Mouse (Mus musculus) layer of hippocampus, postnatal 14 days (tissue): ENCODE measurements at regions not wholly inside any gene's neighbourhood (a gene's known extent, or its start where the extent isn't known, plus 50 kb on each side); places are given as distances from the start of the nearest gene placed in this dataset.

Experiments used
- DNase-seq, 2 experiments: peaks; one replicate each; pipeline ENCODE4 v3.0.0; 2021 to 2022; ENCODE audit warnings: low spot score in 2 of 2, mixed read lengths in 1 of 2

- no peak for DNase-seq
Observed at GRCm38 (mm10) chr1:194565574-194565973, 52.4 kb upstream of the Plxna2 start.

GRCm38 (mm10) chr1:194563946-194564345, 54.1 kb upstream of the Plxna2 start:
- peak in 1 of 2 experiments; percentile 17 for DNase-seq

DNA sequence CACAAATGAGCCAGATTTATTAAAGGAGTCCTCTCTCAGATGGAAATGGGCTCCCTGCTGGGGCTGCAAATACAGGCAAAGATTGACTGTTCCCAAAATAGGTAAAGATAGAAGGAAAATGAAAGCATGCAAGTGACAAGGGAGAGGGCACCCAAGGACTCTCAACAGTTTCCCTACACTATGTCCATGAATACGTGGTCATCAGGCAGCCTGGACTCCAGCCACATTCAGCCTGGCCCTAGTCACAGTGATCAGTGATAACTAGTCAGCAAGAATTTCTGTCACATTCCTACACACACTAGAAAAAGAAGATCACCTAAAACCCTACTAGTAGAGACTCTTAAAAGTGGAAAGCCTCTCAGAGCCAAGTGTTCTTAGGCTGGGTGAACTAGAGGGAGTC, 56.9 kb upstream of the Plxna2 start:
- DNase-seq, result no peak

- no peak for DNase-seq
Observed at GRCm38 (mm10) chr1:194548661-194549060, 69.4 kb upstream of the Plxna2 start.

DNA sequence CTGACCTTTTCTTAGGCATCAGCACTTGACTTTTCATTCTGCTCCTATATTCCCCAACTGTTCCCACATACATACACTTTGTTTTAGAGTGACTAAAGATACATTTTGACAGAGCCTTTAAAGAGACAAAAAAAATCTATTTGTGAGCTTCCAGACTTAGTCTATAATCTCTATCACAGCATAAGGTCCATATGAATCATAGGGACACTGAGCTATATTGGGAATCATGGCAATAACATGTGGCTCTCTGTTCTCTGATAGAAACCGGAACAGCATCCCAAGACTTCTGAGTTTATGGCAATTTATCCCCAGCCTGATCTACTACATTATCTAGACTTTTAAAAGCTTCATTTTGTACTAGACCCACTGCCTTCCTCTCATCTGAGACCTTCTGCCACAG, 69.8 kb upstream of the Plxna2 start:
- DNase-seq, result no peak

DNA sequence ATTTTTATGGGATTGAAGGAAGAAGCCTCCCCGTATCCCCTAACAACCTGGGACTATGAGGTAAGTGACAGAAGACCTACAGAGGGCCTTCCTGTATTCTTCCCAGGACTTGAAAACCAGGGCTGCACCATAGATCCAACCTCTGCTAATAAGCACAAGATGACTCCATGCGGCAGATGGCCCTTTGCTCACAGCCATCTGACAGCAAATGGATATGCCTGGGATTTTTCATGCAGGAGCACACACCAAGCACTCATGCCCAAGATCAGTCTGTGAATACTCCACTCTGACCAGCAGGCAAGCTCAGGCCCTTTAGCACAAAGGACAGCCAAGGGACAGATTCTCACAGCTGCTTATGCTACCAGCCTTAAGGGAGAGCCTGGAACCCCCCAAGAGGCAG, 77.1 kb upstream of the Plxna2 start:
- DNase-seq, result peak; percentile 21 to 58

GRCm38 (mm10) chr1:194527342-194528165, 90.5 kb upstream of the Plxna2 start:
- no peak for DNase-seq

GRCm38 (mm10) chr1:194524976-194525375, 93.0 kb upstream of the Plxna2 start:
- DNase-seq, result no peak

GRCm38 (mm10) chr1:194521216-194521615, 96.8 kb upstream of the Plxna2 start:
- no peak for DNase-seq

GRCm38 (mm10) chr1:194519509-194520220, 98.4 kb upstream of the Plxna2 start:
- DNase-seq, result no peak

DNA sequence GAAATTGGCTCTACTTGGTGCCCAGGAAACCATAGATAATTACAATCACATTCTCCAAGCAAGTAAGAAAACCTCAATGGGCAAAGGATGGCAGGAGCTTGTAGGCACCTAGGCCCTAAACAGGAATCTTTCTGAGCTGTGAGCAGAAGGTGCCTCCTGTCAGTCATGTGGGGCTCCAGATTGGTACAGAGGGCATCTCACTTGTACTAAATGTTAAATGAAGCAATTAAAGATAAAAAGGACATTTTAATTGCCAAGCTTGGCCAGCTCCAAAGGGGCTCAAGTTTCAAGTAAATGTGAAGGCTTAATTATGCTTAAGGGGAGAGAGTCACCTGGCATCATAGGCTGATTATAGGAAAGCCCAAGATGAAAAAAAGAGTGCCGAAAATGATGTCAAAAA, 101.9 kb upstream of the Plxna2 start:
- no peak for DNase-seq

GRCm38 (mm10) chr1:194508314-194508713, 109.7 kb upstream of the Plxna2 start:
- DNase-seq, result no peak

DNA sequence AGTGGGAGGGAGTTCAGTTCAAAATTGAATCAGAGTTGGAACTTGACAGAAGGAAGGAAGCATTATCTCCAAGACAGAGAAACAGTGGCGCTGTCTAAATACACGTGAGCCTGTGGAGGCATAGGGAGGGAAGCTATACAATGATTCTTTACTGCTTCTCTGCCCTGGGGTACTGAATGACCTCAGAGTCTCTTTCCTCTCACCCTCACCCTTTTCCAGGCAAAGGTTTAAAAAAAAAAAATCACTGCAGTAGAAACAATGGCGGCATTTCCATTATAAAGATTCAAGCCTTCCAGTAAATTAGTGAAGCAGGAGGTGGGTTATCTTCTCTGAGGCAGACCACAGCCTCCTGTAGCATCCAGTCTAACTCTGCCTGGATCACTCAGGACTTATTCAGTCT, 112.2 kb upstream of the Plxna2 start:
- no peak for DNase-seq

DNA sequence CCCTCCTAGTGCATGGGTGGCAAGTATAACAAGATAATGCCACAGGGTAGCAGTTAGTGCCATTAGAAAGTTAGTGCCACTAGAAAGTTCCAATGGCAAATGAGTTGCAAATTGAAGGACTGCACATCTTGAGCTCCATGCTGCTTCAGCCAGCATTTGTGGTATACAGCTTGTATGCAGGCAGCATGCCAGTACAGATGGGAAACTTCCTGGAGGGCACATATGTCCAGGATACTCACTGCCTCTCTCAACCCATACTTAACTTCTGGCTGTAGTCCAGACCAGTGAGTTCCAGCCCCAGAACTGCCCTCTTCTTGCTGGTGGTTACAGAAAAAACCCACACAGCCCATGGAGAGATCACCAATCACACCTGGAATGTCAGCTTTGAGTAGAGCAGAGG, 113.8 kb upstream of the Plxna2 start:
- no peak for DNase-seq

GRCm38 (mm10) chr1:194503517-194503916, 114.5 kb upstream of the Plxna2 start:
- DNase-seq, result no peak

GRCm38 (mm10) chr1:194496424-194496823, 121.6 kb upstream of the Plxna2 start:
- DNase-seq, result no peak

DNA sequence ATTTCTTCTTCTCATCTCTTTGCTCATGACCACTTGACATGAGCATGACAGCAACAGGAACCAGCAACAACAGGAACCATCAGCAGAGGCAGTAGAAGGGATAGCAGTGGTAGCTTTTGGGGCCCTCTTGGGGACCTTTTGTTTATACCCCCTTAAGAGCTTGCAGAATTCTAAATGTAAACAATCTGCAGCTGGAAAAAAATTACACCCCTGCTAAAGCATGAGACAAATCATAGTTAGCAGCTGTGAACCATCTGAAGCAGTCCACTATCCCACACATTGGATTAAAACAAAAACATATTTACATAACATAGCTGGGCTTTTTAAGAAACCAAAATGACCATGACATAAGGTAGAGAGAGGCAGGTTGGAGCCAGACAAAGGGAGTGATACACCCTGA, 126.9 kb upstream of the Plxna2 start:
- no peak for DNase-seq

- DNase-seq, result no peak
Observed at GRCm38 (mm10) chr1:194488126-194488525, 129.9 kb upstream of the Plxna2 start.

DNA sequence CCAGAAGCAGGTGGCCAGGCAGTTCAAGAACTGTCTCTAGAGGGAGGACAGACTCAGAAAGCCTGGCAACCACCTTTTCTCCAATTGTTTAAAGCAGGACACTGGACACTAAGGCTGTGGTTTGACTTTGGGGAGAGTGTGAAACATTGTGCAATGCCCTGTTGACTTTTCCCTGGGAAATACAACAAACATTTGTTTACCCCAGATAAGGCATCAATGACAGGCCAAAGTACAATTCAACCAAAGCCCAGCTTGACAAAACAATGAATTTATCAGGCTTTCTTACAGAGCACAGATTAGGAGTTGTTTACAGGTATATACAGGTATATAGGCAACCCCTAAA, 135.3 kb upstream of the Plxna2 start:
- no peak for DNase-seq

DNA sequence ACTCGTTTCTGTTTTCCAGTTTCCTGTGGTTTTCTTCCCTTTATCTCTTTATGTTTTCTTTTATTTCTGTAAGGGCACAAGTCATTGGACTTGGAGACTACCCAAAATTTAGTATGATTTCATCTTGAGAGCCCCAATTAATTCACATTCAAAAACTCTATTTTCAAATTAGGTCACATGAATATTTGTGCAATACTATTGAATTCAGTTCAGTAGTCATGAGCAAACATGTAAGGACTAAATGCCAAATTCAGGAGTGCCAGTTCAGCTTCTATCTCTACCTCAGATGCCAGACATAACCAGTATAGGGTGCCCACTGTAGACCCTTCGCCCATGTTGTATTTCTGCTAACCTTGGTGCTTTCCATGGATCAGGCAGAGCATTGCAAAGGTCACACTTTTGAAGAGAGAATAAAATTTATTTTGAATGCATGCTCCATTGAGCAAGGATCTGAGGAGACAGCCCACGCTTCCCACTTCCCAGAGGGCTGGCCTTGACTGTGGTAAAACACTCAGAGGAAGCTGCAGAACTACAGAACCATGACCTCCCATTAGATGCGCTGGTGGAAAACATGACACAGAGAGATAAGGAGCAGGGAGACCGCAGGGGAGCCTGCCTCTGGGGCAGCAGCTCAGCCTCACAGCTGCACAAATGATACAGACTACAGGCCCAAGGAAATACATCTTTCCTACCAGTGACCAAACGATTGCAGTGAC, 135.9 kb upstream of the Plxna2 start:
- DNase-seq, result no peak

DNA sequence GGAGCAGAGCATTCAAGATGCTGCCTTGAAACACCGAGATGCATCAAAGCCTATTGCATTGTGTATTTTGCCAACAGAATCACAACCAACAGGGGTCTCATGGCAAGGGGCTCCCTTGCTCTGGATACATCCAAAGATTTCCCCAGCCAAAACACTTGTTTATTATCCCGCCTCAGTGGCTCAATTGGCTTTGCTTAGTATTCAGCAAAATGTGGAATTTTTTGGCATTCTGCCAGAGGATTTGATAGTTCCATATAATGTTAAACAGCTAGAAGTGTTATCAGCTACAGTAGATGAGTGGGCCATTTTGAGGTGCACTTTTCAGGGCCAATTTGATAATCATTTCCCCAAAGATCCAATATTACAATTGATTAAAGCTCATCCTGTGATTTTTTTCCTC, 146.7 kb upstream of the Plxna2 start:
- DNase-seq, result peak in 1 of 2 experiments; percentile 4

- DNase-seq, result peak; percentile 6 to 51
Observed at GRCm38 (mm10) chr1:194452480-194452879, 165.5 kb upstream of the Plxna2 start.
